Mouse (Mus musculus): Measurements from ENCODE around the gene Zfp362. TPM values are rescaled to one million over a fixed set of nuclear protein-coding genes. Genes with fewer than 3 reads are reported as not detected.

Gene Zfp362
- total RNA-seq, 4 experiments from 2014 or later = 22.1 to 28.3 (median 25.5) TPM

DNA sequence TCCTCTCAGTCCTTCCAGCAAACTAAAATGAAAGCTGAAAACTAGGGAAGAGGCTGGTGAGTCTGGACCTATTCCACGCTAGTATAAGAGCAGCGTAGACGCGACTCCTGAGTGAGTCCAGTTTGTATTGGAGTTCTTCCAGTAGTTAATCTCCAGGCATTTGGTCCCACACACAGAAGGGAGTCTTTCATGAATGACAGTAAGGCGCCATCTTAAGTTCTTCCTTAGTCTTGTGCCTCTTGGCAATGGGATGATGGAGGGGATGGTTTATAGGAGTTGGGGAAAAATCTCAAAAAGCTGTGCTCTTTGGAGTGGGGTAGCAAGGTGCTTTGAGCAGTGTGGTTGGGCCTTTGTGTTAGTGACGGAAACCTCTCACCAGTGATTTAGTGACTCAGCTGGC is 75.6 kb downstream of the Zfp362 start:
- no peak for DNase-seq (ENCODE audit: low spot score in 2 of 2)

GRCm38 (mm10) chr4:128729709-128730037 is 76.2 kb downstream of the Zfp362 start:
- DNase-seq (ENCODE audit: low spot score in 2 of 2) = no peak

GRCm38 (mm10) chr4:128729033-128729708 is 76.7 kb downstream of the Zfp362 start:
- DNase-seq (ENCODE audit: low spot score in 2 of 2) = no peak

- DNase-seq (ENCODE audit: low spot score in 2 of 2) = no peak
These were observed 77.4 kb downstream of the Zfp362 start for GRCm38 (mm10) chr4:128728431-128728851.

DNA sequence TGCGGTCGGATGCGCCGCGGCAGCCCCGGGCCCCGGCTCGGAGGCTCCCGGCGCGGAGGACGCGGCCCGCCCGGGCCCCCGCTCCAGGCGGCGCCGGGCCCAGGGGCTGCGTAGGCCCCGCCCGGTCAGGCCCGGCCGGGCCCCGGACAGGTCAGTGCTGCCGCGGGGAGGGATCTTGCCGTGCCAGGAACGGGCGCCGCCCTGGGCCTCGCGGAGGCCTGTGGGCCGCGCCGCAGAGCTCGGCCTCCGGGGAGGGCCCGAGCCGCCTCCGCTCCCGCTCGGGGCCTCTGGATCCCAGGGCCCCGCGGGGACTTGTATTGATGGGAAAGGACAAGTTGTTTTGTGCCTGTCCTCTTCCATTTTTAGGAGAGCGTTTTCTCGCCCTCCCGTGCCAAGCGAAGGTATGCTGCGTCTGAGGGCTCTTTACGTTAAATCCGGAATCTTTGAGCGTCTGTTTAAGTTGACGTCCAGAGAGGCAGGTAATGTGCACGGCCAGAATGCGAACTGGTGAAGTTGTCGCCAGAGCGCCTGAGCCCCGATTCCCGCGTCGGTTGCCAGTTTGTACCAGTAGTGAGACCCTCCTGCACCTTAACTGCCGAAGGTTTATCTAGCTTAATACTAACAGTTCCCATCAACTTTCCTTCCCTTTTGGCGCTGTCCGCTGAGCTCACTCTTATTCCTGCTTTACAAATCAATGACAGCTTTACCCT is 78.0 kb downstream of the Zfp362 start:
- no peak for DNase-seq (ENCODE audit: low spot score in 2 of 2)

GRCm38 (mm10) chr4:128727019-128727720 is 78.7 kb downstream of the Zfp362 start:
- peak in 1 of 2 experiments; percentile 69 for DNase-seq (ENCODE audit: low spot score in 2 of 2)

- no peak for DNase-seq (ENCODE audit: low spot score in 2 of 2)
These were observed 81.8 kb downstream of the Zfp362 start for GRCm38 (mm10) chr4:128724059-128724458.

DNA sequence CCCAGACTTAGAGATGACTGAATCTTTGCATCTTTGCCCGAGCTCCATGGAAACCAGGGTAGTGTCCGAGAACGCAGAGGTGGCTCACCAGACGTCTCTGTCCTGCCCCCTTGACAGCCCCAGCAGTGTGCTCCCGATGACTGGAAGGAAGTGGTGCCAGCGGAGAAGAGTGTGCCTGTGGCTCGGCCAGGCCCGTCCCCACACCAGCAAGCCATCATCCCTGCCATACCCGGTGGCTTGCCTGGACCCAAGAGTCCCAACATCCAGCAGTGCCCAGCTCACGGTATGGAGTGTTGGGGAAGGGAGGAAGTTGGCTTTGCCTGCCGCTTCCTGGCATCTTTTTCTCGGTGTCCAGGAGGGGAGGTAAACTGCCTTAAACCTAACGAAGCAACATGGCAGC is 82.4 kb downstream of the Zfp362 start:
- no peak for DNase-seq (ENCODE audit: low spot score in 2 of 2)

Other genes with a start within 250 kb of the Zfp362 start
- gene Zscan20, start 195.9 kb downstream of the Zfp362 start, total RNA-seq (2022) = 10 to 100 TPM in 2 of 4 experiments, 1 to 10 TPM in 2; 8.7 to 11.2 (median 9.8) TPM
- 1 to 10 TPM in 3 of 4 experiments, under 1 TPM in 1; 0.80 to 4.9 (median 2.7) TPM for gene Tlr12, start 187.4 kb downstream of the Zfp362 start, total RNA-seq (2022)
- gene Phc2, start 151.3 kb downstream of the Zfp362 start, total RNA-seq (2022) = 10 to 100 TPM; 87.3 to 94.0 (median 91.6) TPM
- under 1 TPM; 0.13 to 0.53 (median 0.22) TPM for gene A3galt2, start 50.7 kb downstream of the Zfp362 start, total RNA-seq (2022)
- 10 to 100 TPM; 14.2 to 17.7 (median 16.5) TPM for gene Trim62, start 77.5 kb upstream of the Zfp362 start, total RNA-seq (2022)
- gene Azin2, start 156.4 kb upstream of the Zfp362 start, total RNA-seq (2022) = 10 to 100 TPM; 38.0 to 45.0 (median 43.4) TPM
- 10 to 100 TPM; 26.3 to 32.0 (median 27.8) TPM for gene Ak2, start 185.9 kb upstream of the Zfp362 start, total RNA-seq (2022)

All from layer of hippocampus, adult 8-10 months (tissue).